Mouse (Mus musculus) kidney, postnatal 4 days (tissue): ENCODE results near the gene Hvcn1.
A peak's percentile ranks its signal among the peaks of the same experiment; 100 is the strongest.

Experiments used
- DNase-seq, 2 experiments: peaks; one replicate each; pipeline ENCODE4 v3.0.0; 2021; ENCODE audit warnings: mixed read lengths in 2 of 2

The Hvcn1 gene

GRCm38 (mm10) chr5:122274785-122275184 is 68.2 kb downstream of the Hvcn1 start:
- DNase-seq: peak; percentile 30 to 63

DNA sequence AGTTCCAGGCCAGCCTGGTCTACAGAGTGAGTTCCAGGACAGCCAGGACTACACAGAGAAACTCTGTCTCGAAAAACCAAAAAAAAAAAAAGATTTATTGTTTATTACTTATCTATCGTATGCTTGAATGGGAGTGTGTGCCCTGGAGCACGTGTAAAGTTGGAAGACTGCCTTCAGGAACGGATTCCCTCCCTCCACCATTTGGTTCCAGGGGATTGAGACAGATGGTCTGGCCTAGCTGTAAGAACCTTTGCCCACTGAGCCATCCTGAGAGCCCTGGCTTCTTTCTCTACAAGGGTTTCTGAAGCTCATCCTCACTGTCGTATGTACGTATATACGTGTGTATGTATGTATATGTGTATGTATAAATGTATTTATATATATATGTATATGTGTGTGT is 72.3 kb downstream of the Hvcn1 start:
- DNase-seq: no peak

GRCm38 (mm10) chr5:122279799-122280421 is 73.3 kb downstream of the Hvcn1 start:
- DNase-seq: no peak

GRCm38 (mm10) chr5:122280422-122280826 is 73.8 kb downstream of the Hvcn1 start:
- no peak for DNase-seq

GRCm38 (mm10) chr5:122280827-122281462 is 74.3 kb downstream of the Hvcn1 start:
- DNase-seq: peak; percentile 48 to 73

GRCm38 (mm10) chr5:122283828-122284182 is 77.2 kb downstream of the Hvcn1 start:
- no peak for DNase-seq

DNA sequence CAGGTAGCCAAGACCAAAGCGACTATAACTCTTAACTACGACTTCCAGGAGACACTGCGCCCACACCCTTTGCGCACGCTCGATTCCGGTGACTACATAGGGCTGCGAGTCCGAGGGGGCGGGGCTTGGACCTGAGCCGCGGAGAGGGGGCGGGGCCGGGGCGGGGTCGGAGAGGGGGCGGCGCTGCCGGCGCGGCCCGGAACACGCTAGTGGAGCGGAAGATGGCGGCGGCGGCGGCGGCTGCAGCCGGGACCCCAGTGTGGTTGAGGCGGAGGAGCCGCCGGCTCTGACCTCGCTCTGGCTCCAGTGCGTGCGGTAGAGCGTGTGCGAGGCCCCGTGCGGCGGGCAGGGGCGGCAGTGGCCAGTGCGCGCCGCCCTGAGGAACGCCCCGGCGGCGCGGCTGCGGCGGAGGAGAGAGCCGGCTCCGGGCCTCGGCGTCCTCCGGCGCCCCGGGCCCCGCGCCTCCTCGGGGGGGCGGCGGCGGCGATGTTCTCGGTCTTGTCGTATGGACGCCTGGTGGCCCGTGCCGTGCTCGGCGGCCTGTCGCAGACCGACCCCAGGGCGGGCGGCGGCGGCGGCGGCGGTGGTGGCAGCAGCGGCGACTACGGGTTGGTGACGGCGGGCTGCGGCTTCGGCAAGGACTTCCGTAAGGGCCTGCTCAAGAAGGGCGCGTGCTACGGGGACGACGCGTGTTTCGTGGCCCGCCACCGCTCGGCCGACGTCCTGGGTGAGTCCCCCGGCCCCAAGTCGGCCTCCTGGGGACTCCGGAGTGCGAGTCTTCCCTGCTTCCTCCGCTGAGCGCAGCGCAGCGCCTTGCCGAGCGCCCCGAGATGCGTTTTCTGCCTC is 77.8 kb downstream of the Hvcn1 start, which contains the start of gene Pptc7:
Pptc7 (plus strand) TSS at position 183 of the 846 bp plus-strand sequence.
- peak; percentile 96 to 97 for DNase-seq

DNA sequence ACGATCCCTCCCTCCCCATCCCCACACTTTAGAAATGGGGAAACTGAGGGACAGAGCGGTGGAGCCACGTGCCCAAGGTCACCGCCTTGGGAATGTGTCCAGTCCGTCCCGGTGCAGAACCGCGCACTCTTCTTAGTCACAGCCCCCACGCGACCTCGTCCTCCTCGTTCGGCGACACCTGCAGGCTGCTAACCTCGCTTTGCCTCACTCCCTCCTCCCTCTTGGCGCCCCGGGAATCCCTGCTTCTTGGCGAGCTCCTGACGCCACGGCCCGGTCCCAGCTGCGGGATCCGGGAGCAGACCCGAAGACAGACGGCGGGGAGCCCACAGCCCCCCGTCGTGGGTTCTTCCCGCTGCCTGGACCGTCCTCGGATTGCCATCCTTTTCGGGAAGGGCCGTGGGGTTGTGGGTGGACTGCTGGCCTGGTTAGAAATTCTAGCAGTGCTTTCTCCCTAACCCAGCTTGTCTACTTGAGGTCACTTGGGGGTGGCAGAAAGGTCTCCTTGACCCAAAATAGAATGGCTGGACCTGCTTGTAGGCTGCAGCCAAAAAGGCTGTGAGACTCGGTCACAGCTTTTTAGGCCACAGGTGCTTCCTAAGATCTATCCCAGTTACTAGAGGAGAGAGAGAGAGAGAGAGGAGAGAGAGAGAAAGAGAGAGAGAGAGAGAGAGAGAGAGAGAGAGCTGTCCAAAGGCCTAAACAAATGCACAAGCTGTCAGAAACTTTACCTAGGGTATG is 78.6 kb downstream of the Hvcn1 start:
- DNase-seq: peak; percentile 61 to 75

- DNase-seq: no peak
These were observed 79.2 kb downstream of the Hvcn1 start for GRCm38 (mm10) chr5:122285767-122286150.

- no peak for DNase-seq
These were observed 79.6 kb downstream of the Hvcn1 start for GRCm38 (mm10) chr5:122286191-122286590.

DNA sequence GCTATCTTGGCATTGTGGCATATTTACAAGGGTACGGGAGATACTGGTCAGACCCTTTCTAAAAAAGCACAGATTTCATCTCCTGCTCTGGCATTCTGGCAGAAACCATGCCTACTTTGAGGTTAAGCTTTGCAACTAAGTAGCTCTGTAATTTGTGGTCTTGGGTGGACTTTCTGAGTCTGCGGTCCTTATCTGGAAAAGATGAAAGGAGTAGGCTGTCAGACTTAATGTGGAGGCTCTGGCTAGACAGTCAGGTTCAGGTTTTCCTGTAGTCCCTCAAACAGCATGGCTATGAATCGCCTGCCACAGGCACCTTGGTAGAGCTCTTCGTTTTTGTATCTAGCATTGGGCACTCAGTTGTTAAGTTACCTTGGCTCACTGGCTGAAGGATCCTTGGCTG is 80.4 kb downstream of the Hvcn1 start:
- no peak for DNase-seq

DNA sequence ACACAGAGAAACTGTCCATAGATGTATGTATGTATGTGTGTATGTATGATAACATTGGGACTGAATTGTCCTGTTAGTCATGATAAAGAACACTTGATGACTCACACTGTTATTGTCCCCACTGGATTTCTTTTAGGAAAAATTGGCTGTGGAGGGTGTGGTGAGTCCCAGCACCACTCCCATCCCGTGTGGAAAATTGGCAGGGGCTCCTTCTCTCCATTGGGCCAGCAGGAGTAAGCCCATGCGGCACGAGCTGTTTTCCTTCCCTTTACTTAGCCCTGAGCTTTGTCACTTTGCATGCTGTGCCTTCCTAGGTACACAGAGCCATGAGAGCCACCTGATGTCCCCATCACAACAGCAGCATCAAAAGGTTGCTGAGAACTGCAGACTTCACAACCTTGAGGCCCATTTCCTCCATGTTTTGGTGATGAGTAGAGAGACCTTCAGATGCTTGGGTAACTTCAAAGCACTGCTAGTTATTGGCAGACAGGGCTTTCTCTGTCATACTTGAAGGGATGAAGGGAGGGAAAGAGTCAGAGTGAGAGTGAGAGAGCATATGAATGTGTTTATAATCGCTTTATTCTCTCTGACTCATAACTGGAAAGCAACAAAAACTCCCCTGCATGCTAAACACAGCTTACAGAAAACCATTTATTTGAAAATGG is 81.7 kb downstream of the Hvcn1 start:
- DNase-seq: no peak

- no peak for DNase-seq
These were observed 84.5 kb downstream of the Hvcn1 start for GRCm38 (mm10) chr5:122291149-122291548.
